Mouse (Mus musculus) limb, embryonic 12.5 days (tissue): Measurements from ENCODE around the gene St8sia1. TPM values are rescaled to one million over a fixed set of nuclear protein-coding genes. Genes with fewer than 3 reads are reported as not detected.

Experiments
- ATAC-seq: fragments of 200-750 bp; cut with Nextera tagmentation; 2 replicates; pipeline ENCODE4 v1.8.0; 2017; ENCODE audit warnings: low read depth, moderate TSS enrichment; ENCODE audit not compliant: insufficient number of reproducible peaks, insufficient read depth, low FRiP score, low TSS enrichment
- H3K27ac ChIP-seq: fragments of 300-500 bp; sonication (generic); 2 replicates; pipeline ENCODE4 v1.5.1; 2016; ENCODE audit warnings: mild to moderate bottlenecking, moderate library complexity
- H3K27me3 ChIP-seq: fragments of 300-500 bp; sonication (generic); 2 replicates; pipeline ENCODE4 v1.6.1; 2016; ENCODE audit warnings: mild to moderate bottlenecking, moderate library complexity
- H3K36me3 ChIP-seq: fragments of 300-500 bp; sonication (generic); 2 replicates; pipeline ENCODE4 v1.6.1; 2016; ENCODE audit warnings: mild to moderate bottlenecking, moderate library complexity
- H3K4me1 ChIP-seq: fragments of 300-500 bp; sonication (generic); replicated peaks from 2 replicates; pipeline ENCODE4 v1.6.1; 2016
- H3K4me2 ChIP-seq: fragments of 300-500 bp; sonication (generic); 2 replicates; pipeline ENCODE4 v1.6.1; 2016; ENCODE audit warnings: mild to moderate bottlenecking, moderate library complexity
- H3K4me3 ChIP-seq: fragments of 300-500 bp; sonication (generic); replicated peaks from 2 replicates; pipeline ENCODE4 v1.5.1; 2016; ENCODE audit warnings: mild to moderate bottlenecking
- H3K9ac ChIP-seq: fragments of 300-500 bp; sonication (generic); replicated peaks from 2 replicates; pipeline ENCODE4 v1.6.1; 2016; ENCODE audit warnings: mild to moderate bottlenecking, moderate library complexity
- H3K9me3 ChIP-seq: fragments of 300-500 bp; sonication (generic); 2 replicates; pipeline ENCODE4 v1.6.1; 2016; ENCODE audit warnings: mild to moderate bottlenecking, moderate library complexity
- WGBS: fragments of 180-500 bp; shearing (Covaris S2); methylation state at CpG from one replicate; pipeline ENCODE4 v1.1.7; 2016; 5-methylcytosine and 5-hydroxymethylcytosine counted together
- polyA plus RNA-seq: library from polyadenylated mRNA; unstranded; fragments of >200 nt; fragmentation: Nextera tagmentation; extraction: Ambion mirVana; gene quantifications from 2 replicates; pipeline ENCODE4 v1.2.1, GENCODE M21; 2016

Gene St8sia1
- polyA plus RNA-seq, 1 experiment from 2014 or later: 1.5 TPM

DNA sequence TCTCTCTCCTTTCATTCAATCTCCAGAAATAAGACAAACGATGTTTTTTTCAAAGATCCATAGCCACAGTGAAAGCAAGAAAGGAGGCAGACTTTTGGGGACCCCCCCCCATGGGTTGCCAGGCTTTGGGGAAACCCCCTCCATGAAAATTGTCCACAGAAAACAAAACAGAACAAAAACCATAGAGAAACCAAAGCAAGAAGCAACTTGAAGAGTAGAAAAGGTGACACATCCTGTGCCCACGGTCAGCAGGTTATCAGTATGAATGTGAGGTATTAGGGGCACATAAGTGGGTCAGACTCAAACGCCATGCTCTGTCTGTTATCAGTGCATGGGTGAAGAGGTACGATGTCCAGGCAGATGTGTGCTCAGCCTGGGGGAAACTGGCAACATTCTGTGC, 129.3 kb downstream of the St8sia1 start:
- no peak overlapping the region for H3K9ac ChIP-seq
- 78% methylated on average over 4 of the region's 4 CpGs for WGBS
- no peak overlapping the region for H3K4me3 ChIP-seq
- H3K27me3 ChIP-seq: no peaks in the 10 kb centered on the region
- H3K4me2 ChIP-seq: no peak overlapping the region
- ATAC-seq: no peak
- no peaks in the 10 kb centered on the region for H3K36me3 ChIP-seq
- no peaks in the 10 kb centered on the region for H3K4me1 ChIP-seq
- H3K27ac ChIP-seq: no peak overlapping the region
- no peaks in the 10 kb centered on the region for H3K9me3 ChIP-seq

DNA sequence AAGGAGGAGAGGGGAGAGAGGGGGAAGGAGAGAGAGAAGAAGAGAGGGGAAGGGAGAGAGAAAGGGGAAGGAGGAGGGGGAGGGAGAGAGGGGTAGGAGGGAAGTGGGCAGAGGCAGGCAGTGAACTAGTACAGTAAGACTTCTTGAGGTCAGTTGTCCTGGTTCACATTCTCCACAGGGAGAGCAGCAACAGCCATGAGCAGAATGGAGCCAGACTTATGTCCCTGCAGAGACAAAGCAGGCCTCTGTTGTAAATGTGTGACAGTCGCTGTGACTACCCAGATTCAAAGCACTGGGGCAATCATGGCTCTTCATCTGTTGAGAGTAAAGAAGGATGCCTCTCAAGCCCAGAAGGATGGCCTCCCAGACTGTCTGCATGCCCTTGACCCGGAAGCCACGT, 132.5 kb downstream of the St8sia1 start:
- Histone ChIP-seq H3K4me1 (no peaks in the 10 kb centered on the region), H3K4me3 (no peak overlapping the region), H3K9ac (no peak overlapping the region), H3K9me3 (no peaks in the 10 kb centered on the region), H3K36me3 (no peaks in the 10 kb centered on the region), H3K4me2 (no peak overlapping the region), H3K27me3 (no peaks in the 10 kb centered on the region), H3K27ac (no peak overlapping the region)
- ATAC-seq: no peak
- WGBS: 61% methylated on average over 3 of the region's 3 CpGs

DNA sequence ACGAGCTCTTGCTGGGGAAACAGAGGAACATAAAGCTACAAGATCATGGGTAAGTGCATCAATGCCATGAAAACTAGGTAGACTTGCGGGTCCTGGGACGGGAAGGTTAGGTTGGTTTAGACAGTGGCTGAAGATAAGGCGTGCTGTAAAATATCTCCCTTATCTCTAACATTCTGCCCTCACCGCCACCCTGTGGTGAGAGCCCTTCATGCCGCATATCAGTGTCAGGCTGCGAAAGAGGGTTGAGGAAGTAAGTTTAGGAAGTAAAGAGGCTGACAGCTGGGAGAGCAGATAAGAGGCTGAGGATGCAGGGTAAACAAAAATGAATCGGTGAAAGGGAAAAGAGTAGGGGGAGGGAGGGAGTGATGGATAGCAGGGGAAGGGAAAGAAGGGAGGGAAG, 133.0 kb downstream of the St8sia1 start:
- Histone ChIP-seq H3K36me3 (no peaks in the 10 kb centered on the region), H3K4me2 (no peak overlapping the region), H3K4me1 (no peaks in the 10 kb centered on the region), H3K27me3 (no peaks in the 10 kb centered on the region), H3K27ac (no peak overlapping the region), H3K9me3 (no peaks in the 10 kb centered on the region), H3K4me3 (no peak overlapping the region), H3K9ac (no peak overlapping the region)
- ATAC-seq: no peak
- 27% methylated on average over 8 of the region's 8 CpGs for WGBS

DNA sequence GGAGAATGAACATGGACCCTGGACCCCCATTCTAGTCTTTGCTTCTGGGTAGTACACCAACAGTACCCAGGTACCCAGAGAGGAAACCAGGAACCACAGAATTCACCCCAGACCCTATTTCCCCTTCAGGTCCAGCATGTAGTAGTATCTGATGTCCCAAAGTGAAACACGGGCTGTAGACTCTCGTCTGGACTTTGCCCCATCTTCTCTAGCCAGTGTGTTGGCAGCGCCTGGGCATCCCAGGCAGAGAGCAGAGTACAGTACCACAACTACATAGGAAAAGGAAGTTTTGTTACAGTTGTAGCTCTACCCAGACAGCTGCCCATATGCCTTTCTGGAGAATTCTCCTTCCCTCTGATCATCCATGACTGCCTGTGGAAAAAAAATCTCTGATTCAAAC, 134.0 kb downstream of the St8sia1 start:
- Histone ChIP-seq H3K4me3 (no peak overlapping the region), H3K4me1 (no peaks in the 10 kb centered on the region), H3K27ac (no peak overlapping the region), H3K4me2 (no peak overlapping the region), H3K9ac (no peak overlapping the region), H3K36me3 (no peaks in the 10 kb centered on the region), H3K9me3 (no peaks in the 10 kb centered on the region), H3K27me3 (no peaks in the 10 kb centered on the region)
- whole genome bisulfite sequencing: 98% methylated on average over 3 of the region's 3 CpGs
- ATAC-seq: no peak

DNA sequence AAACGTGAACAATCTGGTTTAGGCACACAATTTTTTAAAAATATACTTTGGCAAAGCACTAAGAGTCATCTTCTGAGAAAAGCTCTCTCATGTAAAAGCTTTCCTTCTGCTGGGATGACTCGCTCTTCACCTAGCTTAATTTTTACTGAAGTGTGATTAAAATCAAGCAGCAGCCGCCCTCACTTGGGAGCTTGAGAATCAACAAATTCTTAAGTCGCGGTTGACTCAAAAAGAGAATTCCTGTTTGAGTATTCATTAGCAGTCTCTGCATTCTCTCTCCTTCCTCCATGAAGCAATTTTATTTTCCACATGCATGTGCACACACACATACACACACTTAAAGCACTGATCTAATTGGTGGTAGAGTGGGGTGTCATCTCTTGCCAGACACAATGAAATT, 138.8 kb downstream of the St8sia1 start:
- ATAC-seq: no peak

DNA sequence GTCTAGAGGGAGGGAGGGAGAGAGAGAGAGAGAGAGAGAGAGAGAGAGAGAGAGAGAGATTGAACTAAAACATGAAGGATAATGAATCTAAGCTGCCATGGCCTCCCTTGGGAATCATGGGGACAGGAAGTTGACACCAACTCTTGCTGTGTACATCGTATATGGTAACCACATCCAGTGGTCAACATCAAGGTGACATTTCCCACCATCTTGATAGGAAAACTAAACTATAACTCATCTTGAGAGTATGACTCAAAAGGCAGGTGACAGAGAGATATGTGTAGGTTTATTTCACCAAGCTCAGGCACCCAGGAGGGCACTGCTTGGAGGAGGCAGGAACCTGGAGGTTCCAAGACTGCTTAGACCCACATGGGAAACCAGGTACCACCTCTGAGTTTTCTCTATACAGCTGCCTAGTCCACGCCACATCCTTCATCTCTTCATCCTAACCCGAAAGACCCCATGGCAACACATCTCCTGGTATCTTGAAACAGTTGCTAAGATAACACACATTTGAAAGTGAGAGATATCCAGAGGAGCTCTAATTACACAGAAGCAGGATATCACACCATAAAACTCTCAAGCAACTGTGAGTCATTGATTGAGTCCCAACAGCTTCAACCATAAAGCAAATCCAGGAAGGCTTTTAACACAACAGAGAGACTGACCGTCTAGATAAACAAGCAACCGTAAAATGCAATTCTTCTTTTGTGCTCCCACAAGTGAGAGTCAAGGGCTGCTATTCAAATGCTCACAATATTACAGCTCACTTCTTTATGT, 141.1 kb downstream of the St8sia1 start:
- 36% methylated on average over 5 of the region's 5 CpGs for WGBS
- no peaks in the 10 kb centered on the region for H3K27me3 ChIP-seq
- no peak for ATAC-seq
- H3K4me1 ChIP-seq: no peaks in the 10 kb centered on the region
- H3K27ac ChIP-seq: no peak overlapping the region
- H3K9ac ChIP-seq: no peak overlapping the region
- no peak overlapping the region for H3K4me2 ChIP-seq
- H3K9me3 ChIP-seq: no peaks in the 10 kb centered on the region
- H3K36me3 ChIP-seq: no peaks in the 10 kb centered on the region
- H3K4me3 ChIP-seq: no peak overlapping the region

More for the DNA sequence above, 138.8 kb downstream of the St8sia1 start:
- no peaks in the 10 kb centered on the region for H3K27me3 ChIP-seq
- H3K9ac ChIP-seq: no peak overlapping the region
- H3K9me3 ChIP-seq: no peaks in the 10 kb centered on the region
- H3K36me3 ChIP-seq: no peaks in the 10 kb centered on the region
- no peaks in the 10 kb centered on the region for H3K4me1 ChIP-seq
- 89% methylated on average over 5 of the region's 5 CpGs for WGBS
- H3K4me3 ChIP-seq: no peak overlapping the region
- no peak overlapping the region for H3K4me2 ChIP-seq
- H3K27ac ChIP-seq: no peak overlapping the region

DNA sequence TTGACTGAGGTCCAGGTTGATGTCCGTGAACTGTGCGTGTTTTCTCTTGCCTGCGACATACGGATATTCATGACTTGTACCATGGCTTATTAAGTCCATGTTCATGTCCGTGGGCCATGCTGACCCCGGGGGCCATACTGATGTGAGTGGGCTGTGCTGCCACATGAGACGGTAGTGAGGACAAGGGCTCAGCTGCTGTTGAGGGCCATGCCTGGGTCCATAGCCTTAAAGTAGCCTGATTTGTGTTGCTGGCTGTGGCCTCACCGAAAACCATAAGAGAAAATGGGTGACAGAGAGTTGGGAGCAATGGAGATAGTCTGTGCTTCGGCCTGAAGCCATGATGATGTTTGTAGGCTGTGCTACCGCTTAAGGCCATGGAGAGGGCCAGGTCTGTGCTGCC, 145.9 kb downstream of the St8sia1 start:
- no peaks in the 10 kb centered on the region for H3K4me1 ChIP-seq

DNA sequence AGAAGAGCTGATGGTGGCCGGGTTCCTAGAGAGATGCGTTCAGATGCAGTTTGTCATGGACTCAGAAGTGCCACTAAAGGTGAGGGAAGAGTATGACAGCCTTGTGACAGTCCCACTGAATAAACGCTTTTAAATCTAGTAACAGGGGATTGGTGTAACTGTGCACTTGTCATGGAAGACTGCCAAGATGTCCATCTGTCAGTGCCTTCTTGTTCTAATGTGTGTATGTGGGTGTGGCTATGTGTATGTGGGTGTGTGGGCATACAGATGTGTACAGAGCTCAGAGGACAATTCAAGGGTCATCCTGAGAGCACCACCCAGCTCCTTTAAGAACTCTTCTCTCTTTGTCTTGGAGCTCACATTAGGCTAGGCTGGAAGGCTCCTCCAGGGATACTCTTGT, 148.7 kb downstream of the St8sia1 start:
- H3K9ac ChIP-seq: no peak overlapping the region
- no peaks in the 10 kb centered on the region for H3K36me3 ChIP-seq
- H3K27me3 ChIP-seq: no peaks in the 10 kb centered on the region
- no peak overlapping the region for H3K4me2 ChIP-seq
- H3K9me3 ChIP-seq: no peaks in the 10 kb centered on the region
- H3K4me1 ChIP-seq: no peaks in the 10 kb centered on the region
- no peak for ATAC-seq
- no peak overlapping the region for H3K4me3 ChIP-seq
- WGBS: 84% methylated on average over 3 of the region's 3 CpGs
- no peak overlapping the region for H3K27ac ChIP-seq

More for the DNA sequence above, 145.9 kb downstream of the St8sia1 start:
- Histone ChIP-seq H3K27ac (no peak overlapping the region), H3K9ac (no peak overlapping the region), H3K4me2 (no peak overlapping the region), H3K4me3 (no peak overlapping the region), H3K27me3 (no peaks in the 10 kb centered on the region), H3K9me3 (no peaks in the 10 kb centered on the region), H3K36me3 (no peaks in the 10 kb centered on the region)
- ATAC-seq: no peak
- 95% methylated on average over 10 of the region's 10 CpGs for WGBS

DNA sequence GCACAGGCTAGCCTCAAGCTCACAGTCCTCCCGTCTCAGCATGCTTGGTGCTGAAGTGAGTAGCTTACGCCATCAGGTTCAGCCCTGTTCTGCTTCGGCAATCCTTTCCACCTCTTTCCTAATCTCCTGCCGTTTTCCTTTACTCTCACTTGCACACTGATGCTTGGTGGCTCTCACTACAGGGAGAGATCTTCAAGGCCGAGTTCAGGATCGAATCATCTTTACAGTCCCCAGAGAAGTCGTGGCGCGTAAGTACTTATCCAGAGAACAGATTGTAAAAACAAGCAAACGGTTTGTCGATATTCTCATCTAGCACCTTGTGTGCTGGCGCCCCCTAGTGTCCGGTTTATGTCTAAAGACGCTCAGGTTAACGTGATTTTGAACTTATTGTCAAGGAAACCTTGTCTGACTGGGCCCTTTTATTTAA, 149.7 kb downstream of the St8sia1 start:
- peak overlapping the region; percentile 54 for H3K4me2 ChIP-seq
- H3K4me1 ChIP-seq: no peaks in the 10 kb centered on the region
- WGBS: 3% methylated on average over 15 of the region's 15 CpGs
- H3K36me3 ChIP-seq: no peaks in the 10 kb centered on the region
- H3K4me3 ChIP-seq: peak overlapping the region; percentile 37
- H3K27me3 ChIP-seq: no peaks in the 10 kb centered on the region
- no peaks in the 10 kb centered on the region for H3K9me3 ChIP-seq
- no peak overlapping the region for H3K27ac ChIP-seq
- peak overlapping the region; percentile 47 for H3K9ac ChIP-seq
- peak; percentile 60; the same call in 1 of the 2 replicates for ATAC-seq

DNA sequence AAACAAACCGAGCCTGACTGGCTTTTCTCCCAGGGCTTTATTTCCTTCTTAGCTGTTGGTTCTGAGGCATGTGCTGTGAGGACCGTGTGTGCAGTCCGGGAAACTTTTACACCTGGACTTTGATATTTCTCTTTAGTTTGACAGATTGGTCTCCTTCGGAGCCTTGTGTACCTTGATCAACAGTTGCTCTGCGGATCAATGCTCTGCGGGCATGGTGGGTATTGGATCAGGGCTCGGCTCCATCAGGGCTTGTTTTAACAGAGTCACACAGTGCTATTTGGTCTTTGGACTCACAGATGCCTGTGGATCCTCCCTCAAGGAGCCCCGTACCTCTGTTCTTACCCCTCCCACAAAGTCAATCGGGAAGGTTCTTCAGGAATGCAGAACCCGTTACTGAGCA, 150.2 kb downstream of the St8sia1 start:
- Histone ChIP-seq H3K9ac (0 out of 2 replicates have a peak overlapping the region, but pooled peaks have one; percentile 47), H3K36me3 (no peaks in the 10 kb centered on the region), H3K27me3 (no peaks in the 10 kb centered on the region), H3K4me1 (no peaks in the 10 kb centered on the region), H3K4me3 (peak overlapping the region; percentile 37), H3K4me2 (peak overlapping the region; percentile 54), H3K9me3 (no peaks in the 10 kb centered on the region), H3K27ac (no peak overlapping the region)
- ATAC-seq: no peak
- WGBS: 61% methylated on average over 10 of the region's 10 CpGs

DNA sequence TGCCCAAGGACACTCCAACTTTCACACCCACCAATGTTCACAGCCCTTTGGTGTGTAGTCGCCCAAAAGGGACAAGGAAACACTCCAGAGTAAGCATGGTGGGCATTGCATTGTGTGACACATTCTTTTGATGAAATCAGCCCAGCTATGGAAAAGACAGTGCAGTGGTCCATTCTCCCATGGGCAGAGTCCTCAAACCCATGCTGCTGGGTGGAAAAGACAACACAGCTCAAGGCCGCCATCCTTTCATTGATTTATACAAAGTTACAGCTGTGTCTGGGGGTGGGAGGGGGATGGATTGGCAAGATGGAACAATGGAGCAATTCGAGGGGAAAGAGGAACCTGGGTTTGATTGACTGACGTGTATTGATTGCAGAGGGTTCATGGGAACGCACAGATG, 151.3 kb downstream of the St8sia1 start:
- Histone ChIP-seq H3K9me3 (no peaks in the 10 kb centered on the region), H3K4me3 (no peak overlapping the region), H3K27me3 (no peaks in the 10 kb centered on the region), H3K9ac (no peak overlapping the region), H3K36me3 (no peaks in the 10 kb centered on the region), H3K27ac (no peak overlapping the region), H3K4me1 (no peaks in the 10 kb centered on the region), H3K4me2 (no peak overlapping the region)
- ATAC-seq: no peak
- 77% methylated on average over 5 of the region's 5 CpGs for WGBS

DNA sequence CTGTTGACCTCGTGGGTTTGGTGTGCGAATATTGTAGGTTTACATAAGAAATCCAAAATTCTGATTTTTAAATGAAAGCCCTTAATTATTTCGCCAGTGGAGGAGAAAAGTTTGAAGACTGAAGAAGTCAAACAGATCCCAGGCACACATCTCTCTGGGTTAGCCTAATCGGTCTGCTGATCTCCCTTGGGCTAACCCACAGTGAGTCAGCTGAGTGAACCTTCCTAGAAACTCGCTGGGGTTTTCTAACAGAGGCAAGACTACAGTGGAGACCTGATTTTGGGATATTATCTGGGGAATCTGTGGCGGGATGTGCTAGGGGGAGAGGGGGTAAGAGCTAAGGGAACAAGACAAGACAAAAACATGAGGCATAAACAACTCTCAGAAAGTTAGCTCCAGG, 154.0 kb downstream of the St8sia1 start:
- Histone ChIP-seq H3K27ac (no peak overlapping the region), H3K4me2 (no peak overlapping the region), H3K9ac (no peak overlapping the region), H3K27me3 (no peaks in the 10 kb centered on the region), H3K9me3 (no peaks in the 10 kb centered on the region), H3K4me1 (no peaks in the 10 kb centered on the region), H3K36me3 (no peaks in the 10 kb centered on the region), H3K4me3 (no peak overlapping the region)
- no peak for ATAC-seq
- WGBS: 69% methylated on average over 6 of the region's 6 CpGs
